Mouse (Mus musculus) mature B cell (primary cell): Measurements from ENCODE around the gene Tnfrsf19.

ENCODE experiments used
- in situ Hi-C: fragments of 300-500 bp; cut with MboI; formaldehyde crosslinking; loops from 2 replicates; pipeline ENCODE4 v1.14.3; 2019

The Tnfrsf19 gene

GRCm38 (mm10) chr14:61046091-61046681, at the start of gene Tnfrsf19:
TSS of gene Tnfrsf19 (minus strand) at chr14:61046490.
- in situ Hi-C loops: no loop called here

GRCm38 (mm10) chr14:61092073-61092472, 45.8 kb upstream of the Tnfrsf19 start:
- in situ Hi-C loops: loop anchor here (10.0 kb wide), 1 partner anchor 287 kb away; no protein-coding TSS in a partner anchor

GRCm38 (mm10) chr14:61090955-61091354, 44.7 kb upstream of the Tnfrsf19 start:
- in situ Hi-C loops: loop anchor here (10.0 kb wide), 1 partner anchor 286 kb away; no protein-coding TSS in a partner anchor

GRCm38 (mm10) chr14:61088187-61088586, 41.9 kb upstream of the Tnfrsf19 start:
- in situ Hi-C loops: no loop called here

- in situ Hi-C loops: no loop called here
Measured at GRCm38 (mm10) chr14:61085325-61085724, 39.0 kb upstream of the Tnfrsf19 start.

- in situ Hi-C loops: no loop called here
Measured at GRCm38 (mm10) chr14:61069555-61069954, 23.3 kb upstream of the Tnfrsf19 start.

GRCm38 (mm10) chr14:61061729-61062128, 15.4 kb upstream of the Tnfrsf19 start:
- in situ Hi-C loops: no loop called here

- in situ Hi-C loops: no loop called here
Measured at GRCm38 (mm10) chr14:61059316-61059945, 13.1 kb upstream of the Tnfrsf19 start.

GRCm38 (mm10) chr14:61056962-61057361, 10.7 kb upstream of the Tnfrsf19 start:
- in situ Hi-C loops: no loop called here

GRCm38 (mm10) chr14:61056445-61056844, 10.2 kb upstream of the Tnfrsf19 start:
- in situ Hi-C loops: no loop called here

- in situ Hi-C loops: no loop called here
Measured at GRCm38 (mm10) chr14:61055864-61056263, 9.6 kb upstream of the Tnfrsf19 start.

GRCm38 (mm10) chr14:61052163-61052562, 5.9 kb upstream of the Tnfrsf19 start:
- in situ Hi-C loops: no loop called here

GRCm38 (mm10) chr14:61045446-61046090, 722 bp downstream of the Tnfrsf19 start:
- in situ Hi-C loops: no loop called here

- in situ Hi-C loops: no loop called here
Measured at GRCm38 (mm10) chr14:61044316-61044715, 2.0 kb downstream of the Tnfrsf19 start.

- in situ Hi-C loops: no loop called here
Measured at GRCm38 (mm10) chr14:61043511-61044310, 2.6 kb downstream of the Tnfrsf19 start.

- in situ Hi-C loops: no loop called here
Measured at GRCm38 (mm10) chr14:61042291-61042690, 4.0 kb downstream of the Tnfrsf19 start.

GRCm38 (mm10) chr14:61040236-61040635, 6.1 kb downstream of the Tnfrsf19 start:
- in situ Hi-C loops: no loop called here

GRCm38 (mm10) chr14:61038082-61038472, 8.2 kb downstream of the Tnfrsf19 start:
- in situ Hi-C loops: no loop called here

- in situ Hi-C loops: no loop called here
Measured at GRCm38 (mm10) chr14:61037321-61038081, 8.8 kb downstream of the Tnfrsf19 start.

GRCm38 (mm10) chr14:61030366-61030765, 15.9 kb downstream of the Tnfrsf19 start:
- in situ Hi-C loops: no loop called here

GRCm38 (mm10) chr14:61024006-61024405, 22.3 kb downstream of the Tnfrsf19 start:
- in situ Hi-C loops: no loop called here
